Mouse (Mus musculus): ENCODE measurements around the gene Shroom3. TPM values are rescaled to one million over a fixed set of nuclear protein-coding genes. Genes with fewer than 3 reads are reported as not detected.

Gene Shroom3
- total and polyA plus RNA-seq, 3 experiments: not detected

DNA sequence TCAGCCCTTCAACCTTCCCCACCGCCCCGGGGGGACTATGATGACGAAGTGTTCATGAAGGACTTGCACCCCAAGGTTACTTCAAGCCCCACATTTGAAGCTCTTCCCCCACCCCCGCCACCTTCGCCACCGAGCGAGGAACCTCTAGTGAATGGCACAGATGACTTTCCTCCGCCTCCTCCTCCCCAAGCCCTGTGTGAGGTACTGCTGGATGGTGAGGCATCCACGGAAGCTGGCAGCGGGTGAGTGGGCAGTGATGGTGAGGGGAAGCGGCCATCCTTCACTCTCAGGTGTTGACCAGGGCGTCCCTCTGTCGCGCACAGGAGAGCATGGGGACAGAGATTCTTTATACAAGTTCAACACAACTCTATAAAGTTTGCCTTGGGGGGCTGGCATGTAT is 267.8 kb downstream of the Shroom3 start:
- Histone ChIP-seq H3K4me1 (ENCODE audit: control insufficient read depth in 1 of 2, insufficient read depth in 2 of 2, low read length in 2 of 2) (no peaks in the 10 kb centered on the region), H3K27ac (ENCODE audit: control insufficient read depth, low read depth, low read length) (no peak overlapping the region), H3K27me3 (ENCODE audit: control insufficient read depth in 1 of 2, insufficient read depth in 2 of 2, low read length in 2 of 2) (no peaks in the 10 kb centered on the region), H3K9me3 (replicated peaks; ENCODE audit: insufficient read depth, low read length) (no peaks in the 10 kb centered on the region), H3K9ac (ENCODE audit: control insufficient read depth, low read depth, low read length, poor library complexity, severe bottlenecking) (no peak overlapping the region), H3K4me3 (ENCODE audit: control insufficient read depth in 1 of 2, insufficient read depth in 1 of 2, low read depth in 2 of 2, low read length in 2 of 2) (no peak overlapping the region), H3K79me2 (ENCODE audit: control insufficient read depth, insufficient read depth, low read length, poor library complexity) (no peaks in the 10 kb centered on the region), H3K36me3 (ENCODE audit: control insufficient read depth in 1 of 2, insufficient read depth in 2 of 2, low read length in 2 of 2) (no peaks in the 10 kb centered on the region)
- no peak for DNase-seq (ENCODE audit: low read depth, low spot score)
- TF ChIP-seq ZMIZ1 (IDR thresholded peaks at IDR 0.05; ENCODE audit: low read depth, low read length) (no peak), USF2 (IDR thresholded peaks at IDR 0.05; ENCODE audit: borderline replicate concordance in 1 of 2, insufficient read depth in 1 of 2, low read depth in 1 of 2, low read length in 2 of 2) (no peak), TAL1 (IDR thresholded peaks at IDR 0.05; ENCODE audit: low read length) (no peak), NELFE (IDR thresholded peaks at IDR 0.05; ENCODE audit: low read depth, low read length) (no peak), MXI1 (IDR thresholded peaks at IDR 0.05; ENCODE audit: low read depth, low read length) (no peak), CHD1 (IDR thresholded peaks at IDR 0.05; ENCODE audit: low read depth, low read length) (no peak)

DNA sequence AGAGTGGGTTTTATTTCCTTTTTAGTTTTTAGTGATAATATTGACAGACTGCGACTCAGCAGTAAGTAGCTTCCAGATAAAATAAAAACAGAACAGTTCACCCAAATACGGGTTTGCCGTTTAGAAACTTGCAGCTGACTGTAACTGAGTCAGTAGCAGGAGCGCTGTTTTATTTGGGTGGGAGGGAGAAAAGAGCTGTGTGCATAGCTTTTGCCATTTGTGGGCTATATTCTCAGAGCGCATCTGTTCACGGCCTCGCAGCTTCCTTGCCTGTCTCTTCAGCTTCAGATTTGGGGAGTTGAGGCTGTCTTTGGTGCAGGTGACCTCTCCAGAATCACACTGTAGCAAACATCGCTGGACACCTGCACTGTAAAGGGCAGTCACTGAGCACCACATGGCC is 270.6 kb downstream of the Shroom3 start:
- Histone ChIP-seq H3K79me2 (ENCODE audit: control insufficient read depth, insufficient read depth, low read length, poor library complexity) (no peaks in the 10 kb centered on the region), H3K4me1 (ENCODE audit: control insufficient read depth in 1 of 2, insufficient read depth in 2 of 2, low read length in 2 of 2) (no peaks in the 10 kb centered on the region), H3K27ac (ENCODE audit: control insufficient read depth, low read depth, low read length) (no peak overlapping the region), H3K9me3 (replicated peaks; ENCODE audit: insufficient read depth, low read length) (no peaks in the 10 kb centered on the region), H3K36me3 (ENCODE audit: control insufficient read depth in 1 of 2, insufficient read depth in 2 of 2, low read length in 2 of 2) (no peaks in the 10 kb centered on the region), H3K4me3 (ENCODE audit: control insufficient read depth in 1 of 2, insufficient read depth in 1 of 2, low read depth in 2 of 2, low read length in 2 of 2) (no peak overlapping the region), H3K9ac (ENCODE audit: control insufficient read depth, low read depth, low read length, poor library complexity, severe bottlenecking) (no peak overlapping the region), H3K27me3 (ENCODE audit: control insufficient read depth in 1 of 2, insufficient read depth in 2 of 2, low read length in 2 of 2) (no peaks in the 10 kb centered on the region)
- no peak for TF ChIP-seq ZKSCAN1 (IDR thresholded peaks at IDR 0.05; ENCODE audit: low read depth, low read length)
- TF ChIP-seq POLR2A (IDR thresholded peaks at IDR 0.05; ENCODE audit: control insufficient read depth in 1 of 2, insufficient read depth in 1 of 2, low read depth in 1 of 2, low read length in 2 of 2, poor library complexity in 1 of 2): no peak
- TF ChIP-seq MAFK (IDR thresholded peaks at IDR 0.05; ENCODE audit: borderline replicate concordance, low read depth, low read length): no peak
- no peak for TF ChIP-seq MEF2A (IDR thresholded peaks at IDR 0.05; ENCODE audit: extremely low read depth, insufficient replicate concordance, low read depth, low read length, poor library complexity, severe bottlenecking)
- TF ChIP-seq SMC3 (IDR thresholded peaks at IDR 0.05; ENCODE audit: low read depth, low read length): no peak
- TF ChIP-seq JUND (IDR thresholded peaks at IDR 0.05; ENCODE audit: low read depth, low read length): no peak
- TF ChIP-seq TCF12 (IDR thresholded peaks at IDR 0.05; ENCODE audit: low read depth, low read length): no peak
- TF ChIP-seq ZNF384 (IDR thresholded peaks at IDR 0.05; ENCODE audit: low read depth, low read length): no peak
- TF ChIP-seq EP300 (IDR thresholded peaks at IDR 0.05; ENCODE audit: low read depth in 1 of 2, low read length in 2 of 2): no peak
- TF ChIP-seq GATA1 (IDR thresholded peaks at IDR 0.05; ENCODE audit: low read depth, low read length): no peak
- no peak for TF ChIP-seq MYC (IDR thresholded peaks at IDR 0.05; ENCODE audit: low read depth, low read length)
- TF ChIP-seq BHLHE40 (IDR thresholded peaks at IDR 0.05; ENCODE audit: borderline replicate concordance, low read depth, low read length): no peak
- TF ChIP-seq POLR2AphosphoS5 (IDR thresholded peaks at IDR 0.05; ENCODE audit: borderline replicate concordance, low read depth, low read length): no peak
- no peak for TF ChIP-seq TBP (IDR thresholded peaks at IDR 0.05; ENCODE audit: low read depth, low read length)
- no peak for TF ChIP-seq CTCF (IDR thresholded peaks at IDR 0.05 in 2 of 3, conservative IDR thresholded peaks at IDR 0.05 in 1 of 3; ENCODE audit: control insufficient read depth in 1 of 3, insufficient read depth in 1 of 3, low read depth in 2 of 3, low read length in 3 of 3, poor library complexity in 1 of 3, severe bottlenecking in 1 of 3)
- TF ChIP-seq MAX (IDR thresholded peaks at IDR 0.05; ENCODE audit: low read length): no peak
- no peak for TF ChIP-seq HCFC1 (IDR thresholded peaks at IDR 0.05; ENCODE audit: low read depth, low read length)
- no peak for TF ChIP-seq POLR2AphosphoS2 (IDR thresholded peaks at IDR 0.05; ENCODE audit: low read length)
- no peak for DNase-seq (ENCODE audit: low read depth, low spot score)
